Mouse (Mus musculus) left cerebral cortex, postnatal 4 days (tissue): Measurements from ENCODE around the gene Zmym6. TPM values are rescaled to one million over a fixed set of nuclear protein-coding genes. Genes with fewer than 3 reads are reported as not detected.
"Not testable (repeated sequence)": the region's sequence is repeated elsewhere in the genome, so short reads cannot be mapped to it uniquely, and the experiment has no call there.

Experiments
- DNase-seq: peaks from one replicate; pipeline ENCODE4 v3.0.0-alpha.2; 2022
- intact Hi-C: fragments of 180-260 bp; cut with DNase I; formaldehyde crosslinking; loops from one replicate; pipeline ENCODE4 v1.15.1; 2025
- total RNA-seq, 2 experiments: library from RNA; stranded (reverse); gene quantifications; 2 replicates each; pipeline ENCODE4 v1.2.3; 2021

The Zmym6 gene
- 10 to 100 TPM; 40.1 to 40.3 TPM for total RNA-seq

DNA sequence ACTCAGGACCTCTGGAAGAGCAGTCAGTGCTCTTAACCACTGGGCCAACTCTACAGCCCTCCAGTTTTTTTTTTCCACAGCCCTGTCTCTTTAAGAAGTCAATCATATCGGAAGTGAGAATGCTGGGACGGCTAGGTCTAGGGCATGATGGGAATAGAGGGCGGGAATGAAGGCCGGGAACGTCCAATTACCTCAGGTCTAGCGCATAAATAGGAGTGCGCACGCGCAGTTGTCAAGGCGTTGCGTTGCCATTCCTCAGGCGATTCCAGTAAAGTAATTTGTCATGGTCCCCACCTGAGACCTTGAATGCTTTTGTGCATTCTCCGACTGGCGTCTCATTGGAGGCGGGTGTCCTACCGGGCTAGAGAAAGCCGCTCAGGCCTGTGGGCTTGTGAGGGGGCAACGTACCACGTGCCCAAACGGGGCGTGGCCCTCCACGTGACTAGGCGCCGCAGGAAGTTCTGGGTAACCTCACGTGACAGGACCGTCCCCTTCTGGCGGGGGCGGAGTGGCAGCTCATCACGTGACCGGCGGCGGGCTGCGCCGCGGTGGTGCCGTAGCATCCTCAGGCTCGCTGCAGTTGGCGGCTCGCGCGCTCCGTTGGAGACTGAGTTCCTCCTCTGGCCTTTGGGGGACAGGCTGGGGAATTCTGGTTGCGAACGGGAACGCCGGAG, at the start of gene Zmym6:
TSS of gene Zmym6 (plus strand) at position 509 of the 674 bp plus-strand sequence.
- intact Hi-C loops = no loop called here

DNA sequence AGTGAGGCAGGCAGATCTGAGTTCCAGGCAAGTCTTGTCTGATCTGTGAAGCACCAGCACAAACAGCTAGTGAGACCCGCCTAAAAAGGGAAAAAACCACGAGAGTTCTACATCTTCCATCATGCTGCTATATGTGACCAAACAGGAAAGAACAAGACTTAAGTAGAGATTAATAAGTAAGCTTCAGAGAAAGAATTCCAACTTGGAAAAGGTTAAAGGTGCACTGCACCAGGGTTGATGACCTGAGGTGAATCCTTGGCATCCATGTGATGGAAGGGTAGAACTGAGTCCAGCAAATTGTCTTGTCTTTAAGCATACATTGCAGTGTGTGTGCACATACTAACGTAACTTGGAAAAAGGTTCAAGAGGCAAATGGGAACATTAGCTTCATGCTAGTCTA, 40.0 kb upstream of the Zmym6 start:
- DNase-seq = no peak

More for the DNA sequence above, at the start of gene Zmym6:
- peak; percentile 98 for DNase-seq

DNA sequence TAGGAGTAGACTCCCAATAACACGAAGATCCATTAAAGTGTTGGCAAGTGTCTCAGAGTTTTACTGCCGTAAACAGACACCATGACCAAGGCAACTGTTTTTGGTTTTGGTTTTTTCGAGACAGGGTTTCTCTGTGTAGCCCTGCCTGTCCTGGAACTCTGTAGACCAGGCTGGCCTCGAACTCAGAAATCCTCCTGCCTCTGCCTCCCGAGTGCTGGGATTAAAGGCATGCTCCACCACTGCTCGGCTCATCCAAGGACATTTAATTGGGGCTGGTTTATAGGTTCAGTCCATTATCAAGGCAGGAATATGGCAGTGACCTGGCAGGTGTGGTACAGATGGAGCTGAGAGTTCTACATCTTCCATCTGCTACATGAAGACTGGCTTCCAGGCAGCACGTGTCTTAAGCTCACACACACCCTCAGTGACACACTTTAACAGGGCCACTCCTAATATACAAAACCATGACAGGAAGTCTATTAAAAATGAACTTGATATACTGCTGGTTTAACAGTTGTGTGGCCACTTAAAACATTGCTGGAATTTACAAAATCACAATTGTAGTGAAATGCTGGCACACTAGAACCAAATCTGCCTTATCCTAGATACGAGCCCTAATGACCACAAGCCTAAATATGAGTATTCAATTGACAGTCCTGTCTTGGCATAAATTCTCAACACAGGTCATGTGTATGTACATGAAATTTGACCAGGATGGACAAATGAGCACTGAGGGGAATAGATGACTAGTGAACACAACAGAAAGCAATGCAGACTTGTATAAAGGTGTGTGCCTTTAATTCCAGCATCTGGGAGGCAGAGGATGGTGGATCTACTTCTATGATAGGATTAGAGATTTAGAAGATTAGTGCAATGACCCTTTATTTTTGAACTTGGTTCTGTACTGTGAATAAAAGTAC, 39.0 kb upstream of the Zmym6 start:
- no peak for DNase-seq
- intact Hi-C loops = loop anchor here (10.0 kb wide), 1 partner anchor 133 kb away; no protein-coding TSS in a partner anchor

More for the DNA sequence above, 40.0 kb upstream of the Zmym6 start:
- intact Hi-C loops = loop anchor here (10.0 kb wide), 1 partner anchor 132 kb away; no protein-coding TSS in a partner anchor

DNA sequence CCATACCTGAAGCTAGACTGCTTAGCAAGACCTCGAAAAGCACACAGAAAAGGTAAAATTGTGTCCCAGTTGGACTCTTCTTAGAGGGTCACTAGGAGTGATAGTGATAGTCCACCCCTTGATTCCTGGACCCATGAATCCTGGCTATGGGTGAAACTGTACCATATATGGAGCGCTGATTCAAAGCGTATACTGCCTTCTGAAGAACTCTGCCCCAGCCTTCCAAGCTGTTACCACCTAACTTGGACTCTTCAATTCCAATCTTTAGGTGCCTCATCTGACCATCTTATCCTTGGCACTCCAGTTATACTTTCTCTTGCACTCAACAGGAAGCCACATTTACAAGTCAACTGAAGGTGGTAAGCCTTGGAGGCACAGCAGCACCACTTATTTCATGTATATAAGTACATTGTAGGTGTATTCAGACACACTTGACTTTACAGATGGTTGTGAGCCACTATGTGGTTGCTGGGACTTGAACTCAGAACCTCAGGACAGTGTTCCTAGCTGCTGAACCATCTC, 38.3 kb upstream of the Zmym6 start:
- no peak for DNase-seq
- intact Hi-C loops = loop anchor here (10.0 kb wide), 1 partner anchor 134 kb away; no protein-coding TSS in a partner anchor

DNA sequence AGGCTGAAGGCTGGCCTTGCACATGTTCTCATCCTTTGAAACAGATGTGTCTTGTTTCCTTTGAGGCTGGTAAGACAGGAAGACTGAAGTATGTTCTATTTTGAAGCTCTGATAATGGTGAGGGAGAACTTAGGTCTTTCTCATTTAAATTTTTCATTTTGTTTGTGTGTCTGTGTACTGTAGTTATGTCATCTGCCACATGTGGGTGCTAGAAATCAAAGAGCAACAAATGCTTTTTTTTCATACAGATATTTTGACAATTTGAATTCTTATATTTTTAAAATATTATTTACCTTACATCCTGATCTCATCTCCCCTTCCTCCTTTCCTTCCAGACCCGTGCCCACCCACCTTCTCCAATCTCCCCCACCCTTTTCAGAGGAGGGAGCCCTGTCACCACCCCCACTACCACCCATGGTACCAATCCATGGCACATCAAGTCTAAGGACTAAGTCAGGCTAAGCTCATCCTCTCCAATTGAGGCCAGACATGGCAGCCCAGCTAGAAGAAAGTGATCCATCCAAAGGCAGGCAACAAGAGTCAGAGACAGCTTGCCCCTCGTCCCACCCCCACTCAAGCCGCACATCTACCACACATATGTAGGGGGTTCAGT, 37.2 kb upstream of the Zmym6 start:
- intact Hi-C loops = loop anchor here (10.0 kb wide), 1 partner anchor 135 kb away; no protein-coding TSS in a partner anchor
- DNase-seq = no peak

DNA sequence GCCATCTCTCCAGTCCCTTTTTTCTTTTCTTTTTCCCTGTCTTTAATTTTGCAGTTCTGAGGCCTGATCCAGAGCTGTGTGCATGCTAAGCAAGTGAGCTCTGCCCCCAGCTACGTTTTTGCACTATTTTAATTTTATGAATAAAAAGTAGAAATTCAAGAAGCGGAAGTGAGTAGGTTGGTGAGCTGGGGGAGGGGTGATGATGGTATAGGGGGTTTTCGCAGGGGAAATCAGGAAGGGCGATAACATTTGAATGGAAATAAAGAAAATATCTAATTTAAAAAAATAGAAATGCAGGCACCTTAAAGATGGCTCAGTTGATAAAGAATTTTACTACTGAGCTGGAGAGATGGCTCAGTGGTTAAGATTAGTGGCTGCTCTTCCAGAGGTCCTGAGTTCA, 33.6 kb upstream of the Zmym6 start:
- intact Hi-C loops = no loop called here
- no peak for DNase-seq

DNA sequence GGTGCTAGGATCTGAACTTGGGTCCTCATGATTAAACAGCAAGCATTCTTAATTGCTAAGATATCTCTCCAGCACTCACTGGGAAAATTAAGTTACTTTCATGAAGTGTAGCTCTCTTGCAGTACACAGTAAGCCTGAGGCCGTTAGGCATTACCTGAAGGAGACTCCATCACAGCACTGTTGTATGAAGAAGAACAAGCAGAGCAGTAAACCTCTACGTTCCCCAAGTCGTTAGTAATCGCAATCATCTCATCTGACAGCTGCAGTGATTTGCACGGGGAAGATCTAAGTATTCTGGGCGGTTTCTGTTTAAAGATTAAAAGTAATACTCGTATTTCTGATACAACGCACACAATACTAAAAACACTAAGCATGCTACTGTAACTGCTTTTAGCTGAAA, 26.1 kb upstream of the Zmym6 start:
- no peak for DNase-seq
- intact Hi-C loops = loop anchor here (10.0 kb wide), 1 partner anchor 264 kb away; the partner anchor contains the start of gene Gja4

DNA sequence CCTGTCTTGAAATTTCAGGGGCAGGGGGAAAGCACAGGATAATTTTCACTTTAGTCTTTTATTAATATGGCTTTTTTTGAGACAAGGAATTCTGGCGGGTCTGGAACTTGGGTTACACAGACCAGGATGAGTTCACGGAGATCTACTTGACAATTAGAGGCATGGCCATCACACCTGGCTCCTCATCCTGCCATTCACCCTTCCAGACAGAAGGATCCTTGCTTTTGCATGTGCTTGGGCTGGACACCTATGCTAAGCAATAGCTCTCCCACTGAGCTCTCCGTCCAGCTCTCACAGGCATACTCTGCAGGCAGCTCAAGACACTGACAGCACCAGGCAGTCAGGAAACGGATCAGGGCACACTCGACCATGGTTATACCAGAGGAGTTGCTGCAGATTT, 24.1 kb upstream of the Zmym6 start:
- DNase-seq = no peak
- intact Hi-C loops = loop anchor here (10.0 kb wide), 1 partner anchor 262 kb away; the partner anchor contains the start of gene Gja4

DNA sequence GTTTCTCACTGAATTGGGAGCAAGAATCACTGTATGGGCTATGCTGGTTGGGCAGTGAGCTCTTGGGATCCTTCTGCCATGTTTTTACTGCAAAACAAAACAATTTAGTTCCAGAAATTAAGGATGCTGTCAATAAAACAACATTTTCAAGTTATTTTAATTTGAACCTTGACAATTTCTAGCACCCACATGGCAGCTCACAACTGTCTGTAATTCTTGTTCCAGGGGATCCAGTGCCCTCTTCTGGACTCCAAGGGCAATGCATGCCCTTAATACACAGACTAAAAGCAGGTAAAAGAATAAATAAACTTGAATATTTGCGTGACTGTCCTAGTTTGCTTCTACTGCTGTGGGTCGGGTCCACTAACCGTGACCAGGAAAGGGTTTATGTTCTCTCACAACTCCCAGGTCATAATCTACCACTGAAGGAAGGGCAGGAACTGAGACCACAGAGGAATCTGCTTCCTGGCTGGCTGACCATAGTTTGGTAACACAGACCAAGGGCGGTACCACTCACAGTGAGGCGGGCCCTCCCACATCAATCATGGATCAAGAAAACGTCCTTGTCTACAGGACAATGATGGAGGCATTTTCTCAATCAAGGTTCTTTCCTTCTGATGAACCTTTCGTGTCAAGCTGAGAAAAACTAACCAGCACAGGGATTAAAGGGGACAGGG, 22.5 kb upstream of the Zmym6 start:
- intact Hi-C loops = loop anchor here (10.0 kb wide), 1 partner anchor 260 kb away; the partner anchor contains the start of gene Gja4
- no peak for DNase-seq

DNA sequence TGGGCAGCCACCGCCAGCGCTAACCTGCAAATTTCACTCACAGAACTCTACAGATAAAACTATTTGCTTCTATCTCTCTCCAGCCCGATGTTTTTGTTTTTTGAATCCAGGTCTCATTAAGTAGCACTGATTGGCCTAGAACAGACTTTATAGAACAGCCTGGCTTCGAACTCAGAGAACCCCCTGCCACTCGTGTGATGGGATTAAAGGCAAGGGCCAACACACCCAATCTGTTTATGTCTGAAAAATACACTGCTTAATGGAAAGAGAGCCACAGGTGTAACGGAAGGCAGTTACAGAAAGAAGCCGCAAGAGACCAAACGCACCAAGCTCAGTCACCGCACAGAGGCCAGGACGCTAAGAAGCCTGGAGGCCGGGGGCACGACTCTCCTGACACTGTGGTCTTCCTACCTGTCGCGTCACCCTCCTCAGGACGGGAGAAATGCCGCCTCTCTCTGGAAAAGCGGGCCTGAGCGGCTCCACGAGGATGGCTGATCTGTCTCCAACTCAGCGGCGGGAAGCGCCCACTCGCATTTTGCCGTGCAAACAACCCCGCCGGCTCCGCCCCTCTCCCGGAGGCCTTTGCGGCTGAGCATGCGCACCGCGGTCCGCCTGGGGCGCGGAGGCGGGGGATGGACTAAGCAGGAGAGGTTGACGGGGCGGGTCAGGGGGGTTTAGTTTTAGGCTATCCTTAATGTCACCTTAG, 16.4 kb upstream of the Zmym6 start, which contains the start of gene Zmym1:
TSS of gene Zmym1 (minus strand) at position 568 of the 706 bp plus-strand sequence.
- DNase-seq = peak; percentile 93
- intact Hi-C loops = no loop called here

DNA sequence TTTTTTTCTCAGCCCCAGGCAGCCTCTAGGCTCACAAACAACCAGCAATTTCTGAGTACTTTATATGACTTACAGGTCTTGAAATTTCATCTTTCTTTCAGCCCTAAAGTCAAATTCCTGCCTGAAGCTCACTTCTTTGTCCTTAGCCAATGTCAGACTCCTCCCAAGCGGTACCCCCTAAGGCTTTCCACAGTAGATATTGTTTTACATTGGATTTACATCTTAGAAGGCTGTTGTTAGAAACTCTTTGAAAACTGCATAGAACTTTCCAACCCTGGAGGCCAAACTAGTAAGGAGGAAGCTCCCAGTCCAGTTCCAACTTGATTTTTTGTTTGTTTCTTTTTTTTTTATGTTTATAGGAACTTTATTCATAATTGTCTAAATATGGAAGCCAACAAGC, 13.1 kb upstream of the Zmym6 start:
- intact Hi-C loops = no loop called here
- no peak for DNase-seq

DNA sequence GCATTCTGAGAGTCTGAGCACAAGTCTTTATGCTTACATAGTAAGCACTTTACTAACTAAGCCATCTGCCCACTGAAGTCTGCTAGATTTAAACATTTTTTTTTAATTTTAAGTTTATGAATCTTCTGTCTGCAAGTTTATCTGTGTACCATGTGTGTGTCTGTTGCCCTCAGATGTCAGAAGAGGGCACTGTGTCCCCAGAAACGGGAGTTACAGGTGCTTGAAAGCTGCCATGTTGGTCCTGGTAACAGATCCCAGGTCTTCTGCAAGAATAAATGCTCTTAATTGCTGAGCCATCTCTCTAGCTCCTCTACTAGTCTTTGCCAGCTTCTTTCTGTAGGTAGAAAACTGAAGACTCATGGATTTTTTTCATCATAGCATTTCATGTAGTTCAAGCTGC, 2.3 kb upstream of the Zmym6 start:
- DNase-seq = no peak
- intact Hi-C loops = no loop called here

DNA sequence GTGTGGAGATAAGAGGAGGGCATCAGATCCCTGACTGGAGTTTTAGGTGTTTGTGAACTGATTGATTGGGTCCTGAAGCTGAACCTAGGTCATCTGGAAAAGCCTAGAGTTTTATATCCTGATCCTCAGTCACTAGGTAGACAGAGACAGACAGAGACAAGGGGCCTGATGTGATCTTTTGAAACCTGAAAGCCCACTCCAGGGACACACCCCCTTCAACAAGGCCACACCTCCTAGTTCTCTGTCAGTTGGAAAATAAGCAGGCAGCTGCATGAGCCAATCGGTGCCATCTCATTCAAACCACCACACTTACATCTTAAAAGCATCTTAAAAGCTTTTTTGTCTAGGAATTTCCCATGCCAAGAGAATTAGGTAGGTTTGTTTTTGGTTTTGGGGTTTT, 3.6 kb downstream of the Zmym6 start:
- no peak for DNase-seq
- intact Hi-C loops = no loop called here

DNA sequence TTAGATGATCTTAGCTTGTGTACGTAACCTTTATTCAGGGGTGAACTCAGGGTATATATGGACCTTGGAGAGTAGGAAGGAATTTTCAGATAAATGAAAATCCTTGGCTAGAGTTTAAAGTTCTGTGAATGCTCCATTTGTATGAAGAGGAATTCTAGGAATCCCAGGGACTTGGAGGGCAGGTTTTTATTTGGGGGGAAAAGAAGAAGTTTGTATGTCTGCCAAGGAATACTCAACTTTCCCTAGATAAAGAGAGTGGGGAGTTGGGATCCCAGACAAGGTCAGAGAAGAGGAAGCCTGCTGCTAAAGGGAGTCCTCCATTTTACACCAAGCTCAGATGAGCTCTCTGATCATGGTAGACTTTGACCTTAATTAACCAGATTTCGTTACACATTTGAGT, 5.9 kb downstream of the Zmym6 start:
- intact Hi-C loops = no loop called here
- DNase-seq = no peak

DNA sequence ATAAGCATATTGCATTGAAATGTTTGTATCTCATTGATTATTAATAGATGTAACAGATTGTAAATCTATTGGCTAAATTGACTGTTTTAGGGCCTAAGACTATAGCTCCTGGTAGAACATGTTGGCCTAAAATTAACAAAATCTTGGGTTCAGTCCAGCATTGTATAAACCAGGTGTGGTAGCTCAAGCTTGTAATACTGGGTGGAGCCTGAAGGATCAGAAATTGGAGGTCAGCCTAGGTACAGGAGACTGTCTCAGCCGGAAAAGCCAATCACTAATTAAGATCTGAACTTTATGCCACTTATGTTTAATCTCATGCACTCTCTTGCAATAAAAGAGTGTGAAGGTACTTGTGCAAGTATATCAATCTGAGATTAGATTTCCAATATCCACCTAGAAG, 8.6 kb downstream of the Zmym6 start:
- no peak for DNase-seq
- intact Hi-C loops = no loop called here

DNA sequence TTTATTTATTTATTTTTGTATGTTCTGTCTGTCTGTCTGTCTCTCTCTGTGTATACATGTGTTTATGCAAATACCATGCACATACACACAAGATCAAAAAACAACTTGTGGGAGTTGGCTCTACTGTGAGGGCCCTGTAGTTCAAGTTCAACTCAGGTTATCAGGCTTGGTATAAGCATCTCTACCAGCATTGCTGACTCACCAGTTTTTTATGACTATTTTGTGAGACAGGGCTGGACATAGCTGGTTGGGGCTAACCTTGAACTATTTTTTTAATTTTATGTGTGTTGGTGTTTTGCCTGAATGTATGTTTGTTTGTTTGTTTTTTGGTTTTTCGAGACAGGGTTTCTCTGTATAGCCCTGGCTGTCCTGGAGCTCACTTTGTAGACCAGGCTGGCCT, 14.0 kb downstream of the Zmym6 start:
- intact Hi-C loops = no loop called here
- no peak for DNase-seq

DNA sequence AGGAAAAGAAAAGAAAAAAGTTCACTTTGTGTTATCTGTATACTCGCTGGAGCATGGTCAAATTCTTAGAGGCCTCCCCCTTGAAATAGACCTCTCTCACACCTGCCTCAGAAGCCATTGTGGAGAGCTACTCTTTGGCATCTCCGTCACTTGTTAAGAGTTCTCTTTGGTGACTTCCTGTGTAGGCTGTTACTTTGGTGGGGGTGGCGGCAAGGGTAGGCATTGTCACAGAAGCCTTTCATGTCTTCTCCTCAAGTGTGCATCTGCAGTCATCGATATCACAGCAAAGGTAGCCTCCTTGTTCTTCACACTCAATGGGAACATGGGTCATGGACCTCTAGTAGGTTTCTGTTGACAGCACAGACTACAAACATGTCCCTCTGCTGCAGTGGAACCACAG, 17.9 kb downstream of the Zmym6 start:
- no peak for DNase-seq
- intact Hi-C loops = no loop called here

DNA sequence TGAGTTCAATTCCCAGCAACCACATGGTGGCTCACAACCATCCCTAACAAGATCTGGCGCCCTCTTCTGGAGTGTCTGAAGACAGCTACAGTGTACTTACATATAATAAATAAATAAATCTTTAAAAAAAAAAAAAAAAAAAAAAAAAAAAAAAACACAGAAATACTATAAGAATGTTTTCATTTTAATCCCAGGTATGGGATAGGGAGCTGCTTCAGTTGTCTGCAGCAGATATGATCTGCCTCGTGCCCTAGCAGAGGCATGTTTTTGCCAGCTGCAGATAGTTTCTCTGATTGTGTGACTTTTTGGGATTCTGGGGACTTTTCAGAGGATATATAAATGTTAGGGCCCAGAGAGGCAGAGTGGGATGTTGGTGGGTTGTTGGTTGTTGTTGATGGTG, 22.4 kb downstream of the Zmym6 start:
- DNase-seq, intact Hi-C loops: not testable (repeated sequence)

DNA sequence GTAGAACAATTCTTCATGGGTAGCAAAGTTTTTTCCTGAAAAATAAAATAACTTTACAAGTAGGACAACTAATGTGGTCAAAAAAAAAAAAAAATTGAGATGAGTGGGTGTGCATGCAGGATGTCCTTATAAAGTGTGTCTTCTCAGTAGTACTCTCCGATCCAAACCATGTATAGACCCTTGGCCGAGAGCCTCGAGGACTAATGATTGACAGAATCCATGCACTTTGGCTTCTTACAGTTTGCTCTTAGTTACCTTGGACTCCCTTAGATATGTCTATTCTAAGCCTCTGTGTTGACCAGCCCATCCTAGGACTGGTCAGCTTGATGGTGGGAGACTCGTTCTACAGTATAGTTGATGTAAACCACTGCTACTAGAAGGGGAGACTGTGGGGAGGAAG, 30.4 kb downstream of the Zmym6 start:
- DNase-seq = no peak
- intact Hi-C loops = no loop called here

DNA sequence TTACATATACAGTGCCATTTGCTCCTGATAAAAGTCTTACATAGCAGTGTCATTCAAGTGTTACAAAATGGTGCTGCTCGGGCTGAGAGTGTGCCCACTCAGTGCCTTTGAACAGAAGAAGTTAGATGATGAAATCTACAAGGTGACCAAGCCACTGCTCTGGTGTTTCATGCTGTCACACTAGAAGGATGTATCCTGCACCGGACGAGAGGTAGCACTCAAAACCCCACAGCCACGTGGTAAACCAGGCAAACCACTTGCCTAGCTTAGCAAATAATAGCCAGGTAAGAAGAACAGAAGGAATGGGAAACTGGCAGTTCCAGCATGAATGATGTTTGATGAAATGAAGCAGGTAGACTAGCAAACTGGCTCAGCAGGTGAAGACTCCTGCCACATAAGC, 33.4 kb downstream of the Zmym6 start:
- intact Hi-C loops = no loop called here
- DNase-seq = no peak
